Mouse (Mus musculus) olfactory bulb, adult 2 months (tissue): ENCODE data around the gene Dpp6.

Experiments used
- CTCF ChIP-seq: fragments of 200-500 bp; IDR thresholded peaks from 2 replicates; pipeline ENCODE4 v1.5.1; 2012; ENCODE audit warnings: low read depth, mild to moderate bottlenecking, low read length, moderate library complexity; ENCODE audit not compliant: insufficient read depth
- POLR2A ChIP-seq: fragments of 200-500 bp; IDR thresholded peaks from 2 replicates; pipeline ENCODE4 v1.6.1; 2012; ENCODE audit warnings: mild to moderate bottlenecking, low read depth, low read length, moderate library complexity; ENCODE audit not compliant: insufficient read depth

- TF ChIP-seq CTCF (no peak), POLR2A (no peak)
Measured at GRCm38 (mm10) chr5:27357630-27358029, 540.6 kb downstream of the Dpp6 start.
